Comparison of ENCODE assay signal across 18 mouse cellular contexts in genomic region chr7:96806561-96806960, GRCm38 (mm10).
"Had no signal": no experiment of that assay in that cellular context is flagged by ENCODE, and none has a peak within 500 bp of the region (broad histone marks: within the 10 kb centered on the region; RNA-seq: fewer than 3 reads in every experiment).

No protein-coding gene starts in this region.

- H3K4me2 ChIP-seq: liver, embryonic 13.5 days; midbrain, embryonic 11.5 days; neural tube, embryonic 12.5 days had no signal

- H3K36me3 ChIP-seq: liver, embryonic 13.5 days; neural tube, embryonic 12.5 days had no signal

- ATAC-seq: intestine, postnatal 0 days had no signal

- H3K4me3 ChIP-seq: layer of hippocampus, adult 2 months; liver, embryonic 13.5 days; megakaryocyte, embryonic 14.5 days; neural tube, embryonic 12.5 days had no signal

- H3K9me3 ChIP-seq: liver, embryonic 13.5 days; megakaryocyte, embryonic 14.5 days; neural tube, embryonic 12.5 days had no signal

- DNase-seq: kidney, adult 2 months; kidney, postnatal 25 days; layer of hippocampus, adult 9-11 months; liver, embryonic 13.5 days; lung, adult 2 months; right cerebral cortex, adult 18-20 months; right cerebral cortex, postnatal 14 days; right cerebral cortex, postnatal 4 days; thymus, adult 2 months; thymus, postnatal 14 days; thymus, postnatal 4 days had no signal

- H3K9ac ChIP-seq: liver, embryonic 13.5 days; neural tube, embryonic 12.5 days had no signal

- H3K27ac ChIP-seq: kidney, postnatal 0 days; layer of hippocampus, adult 2 months; liver, embryonic 13.5 days; neural tube, embryonic 12.5 days; stomach, postnatal 0 days had no signal

- H3K4me1 ChIP-seq: liver, embryonic 13.5 days had no signal

- H3K27me3 ChIP-seq: neural tube, embryonic 12.5 days had no signal
